Mouse (Mus musculus): Measurements from ENCODE around the gene Dpm2. TPM values are rescaled to one million over a fixed set of nuclear protein-coding genes. Genes with fewer than 3 reads are reported as not detected.

Dpm2 gene
- polyA plus RNA-seq, 1 experiment from 2014 or later, result 100 TPM

- peak overlapping the region; percentile 91 for H3K27ac ChIP-seq (replicated peaks; ENCODE audit: low read depth, low read length)
Measured at GRCm38 (mm10) chr2:32534061-32534732, 36.5 kb upstream of the Dpm2 start.

DNA sequence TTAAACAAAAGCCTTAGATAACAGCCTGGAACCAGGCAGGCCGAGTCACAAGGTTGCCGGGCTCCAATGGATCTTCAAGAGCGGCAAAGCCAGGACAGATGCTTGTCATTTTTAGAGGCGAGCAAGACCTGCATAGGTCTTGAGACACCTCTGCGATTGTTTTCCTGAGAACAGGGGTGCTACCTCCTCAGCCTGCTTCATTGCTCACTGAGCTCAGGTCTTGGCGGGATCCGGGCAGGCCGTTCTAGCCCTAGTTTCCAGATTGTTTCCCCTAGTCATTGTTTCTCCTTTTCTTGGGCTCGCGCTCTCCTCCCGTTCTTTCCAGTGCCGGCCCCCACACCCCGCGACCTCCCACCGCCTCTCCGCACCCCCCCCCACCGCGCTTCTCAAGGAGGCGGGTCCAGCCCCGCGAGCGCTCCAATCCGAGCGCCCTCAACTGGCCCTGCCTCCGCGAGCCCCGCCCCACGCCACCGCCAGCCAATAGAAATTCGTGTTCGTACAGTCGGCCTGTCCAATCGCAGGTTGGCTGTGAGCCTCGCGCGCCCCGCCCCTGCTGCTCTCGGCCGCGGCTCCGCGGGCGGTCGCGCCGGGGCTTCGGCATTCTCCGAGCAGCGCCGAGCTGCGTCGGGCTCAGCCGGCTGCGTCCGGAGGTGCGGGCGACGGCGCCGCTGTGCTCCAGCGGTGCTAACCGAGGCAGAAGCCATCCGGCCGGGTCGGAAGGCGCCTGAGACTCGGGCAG, 35.8 kb upstream of the Dpm2 start, which contains the start of gene Fam102a:
TSS of gene Fam102a (plus strand) at position 600 of the 739 bp plus-strand sequence.
- H3K36me3 ChIP-seq (replicated peaks; ENCODE audit: control insufficient read depth, insufficient read depth, low read depth, low read length), result no peaks in the 10 kb centered on the region
- 0% methylated on average over 61 of the region's 67 CpGs for WGBS
- peak; percentile 92 for ATAC-seq (replicated peaks; ENCODE audit: insufficient number of reproducible peaks, low FRiP score, low TSS enrichment, low read depth)
- peak within 1 kb of the TSS; percentile 80 for H3K4me2 ChIP-seq (ENCODE audit: low read depth, low read length)
- peak within 1 kb of the TSS; percentile 94 for H3K27ac ChIP-seq (replicated peaks; ENCODE audit: low read depth, low read length)
- peak within 1 kb of the TSS; percentile 88 for H3K9ac ChIP-seq (replicated peaks; ENCODE audit: low read length)
- H3K9me3 ChIP-seq (replicated peaks; ENCODE audit: control insufficient read depth, low read length), result no peaks in the 10 kb centered on the region
- peak; percentile 99 for DNase-seq (ENCODE audit: low spot score)
- peaks cover 15% of the 10 kb centered on the region for H3K4me1 ChIP-seq (ENCODE audit: control insufficient read depth, insufficient read depth, low read length)
- H3K27me3 ChIP-seq (ENCODE audit: control insufficient read depth, insufficient read depth, low read length), result no peaks in the 10 kb centered on the region
- peak within 1 kb of the TSS; percentile 95 for H3K4me3 ChIP-seq (ENCODE audit: low read depth, low read length)

More at GRCm38 (mm10) chr2:32534061-32534732, 36.5 kb upstream of the Dpm2 start:
- no peaks in the 10 kb centered on the region for H3K9me3 ChIP-seq (replicated peaks; ENCODE audit: control insufficient read depth, low read length)
- H3K27me3 ChIP-seq (ENCODE audit: control insufficient read depth, insufficient read depth, low read length), result no peaks in the 10 kb centered on the region
- H3K4me1 ChIP-seq (ENCODE audit: control insufficient read depth, insufficient read depth, low read length), result peaks cover 12% of the 10 kb centered on the region
- peak overlapping the region; percentile 80 for H3K4me2 ChIP-seq (ENCODE audit: low read depth, low read length)
- no peaks in the 10 kb centered on the region for H3K36me3 ChIP-seq (replicated peaks; ENCODE audit: control insufficient read depth, insufficient read depth, low read depth, low read length)
- 9% methylated on average over 13 of the region's 13 CpGs for WGBS
- H3K9ac ChIP-seq (replicated peaks; ENCODE audit: low read length), result peak overlapping the region; percentile 73
- ATAC-seq (replicated peaks; ENCODE audit: insufficient number of reproducible peaks, low FRiP score, low TSS enrichment, low read depth), result 0 out of 2 replicates have a peak, but pooled peaks have one; percentile 27
- DNase-seq (ENCODE audit: low spot score), result peak; percentile 76
- peak overlapping the region; percentile 95 for H3K4me3 ChIP-seq (ENCODE audit: low read depth, low read length)

- H3K4me2 ChIP-seq (ENCODE audit: low read depth, low read length), result peak overlapping the region; percentile 79
- WGBS, result under 1% methylated on average over 44 of the region's 56 CpGs
- H3K9ac ChIP-seq (replicated peaks; ENCODE audit: low read length), result peak overlapping the region; percentile 88
- H3K4me3 ChIP-seq (ENCODE audit: low read depth, low read length), result peak overlapping the region; percentile 95
- peak overlapping the region; percentile 94 for H3K27ac ChIP-seq (replicated peaks; ENCODE audit: low read depth, low read length)
- H3K27me3 ChIP-seq (ENCODE audit: control insufficient read depth, insufficient read depth, low read length), result no peaks in the 10 kb centered on the region
- H3K36me3 ChIP-seq (replicated peaks; ENCODE audit: control insufficient read depth, insufficient read depth, low read depth, low read length), result no peaks in the 10 kb centered on the region
- H3K4me1 ChIP-seq (ENCODE audit: control insufficient read depth, insufficient read depth, low read length), result peaks cover 15% of the 10 kb centered on the region
- ATAC-seq (replicated peaks; ENCODE audit: insufficient number of reproducible peaks, low FRiP score, low TSS enrichment, low read depth) (0 out of 2 replicates have a peak, but pooled peaks have one; percentile 0), DNase-seq (ENCODE audit: low spot score) (peak; percentile 47)
- H3K9me3 ChIP-seq (replicated peaks; ENCODE audit: control insufficient read depth, low read length), result no peaks in the 10 kb centered on the region
Measured at GRCm38 (mm10) chr2:32535501-32535991, 35.1 kb upstream of the Dpm2 start.

GRCm38 (mm10) chr2:32536086-32536633, 34.5 kb upstream of the Dpm2 start:
- H3K27ac ChIP-seq (replicated peaks; ENCODE audit: low read depth, low read length), result peak overlapping the region; percentile 22; the same call in 1 of the 2 replicates
- H3K4me1 ChIP-seq (ENCODE audit: control insufficient read depth, insufficient read depth, low read length), result peaks cover 15% of the 10 kb centered on the region
- no peaks in the 10 kb centered on the region for H3K36me3 ChIP-seq (replicated peaks; ENCODE audit: control insufficient read depth, insufficient read depth, low read depth, low read length)
- peak overlapping the region; percentile 88 for H3K9ac ChIP-seq (replicated peaks; ENCODE audit: low read length)
- no peak for DNase-seq (ENCODE audit: low spot score)
- H3K27me3 ChIP-seq (ENCODE audit: control insufficient read depth, insufficient read depth, low read length), result no peaks in the 10 kb centered on the region
- under 1% methylated on average over 14 of the region's 14 CpGs for WGBS
- peak overlapping the region; percentile 95 for H3K4me3 ChIP-seq (ENCODE audit: low read depth, low read length)
- H3K9me3 ChIP-seq (replicated peaks; ENCODE audit: control insufficient read depth, low read length), result no peaks in the 10 kb centered on the region
- ATAC-seq (replicated peaks; ENCODE audit: insufficient number of reproducible peaks, low FRiP score, low TSS enrichment, low read depth), result no peak
- peak overlapping the region; percentile 79 for H3K4me2 ChIP-seq (ENCODE audit: low read depth, low read length)

DNA sequence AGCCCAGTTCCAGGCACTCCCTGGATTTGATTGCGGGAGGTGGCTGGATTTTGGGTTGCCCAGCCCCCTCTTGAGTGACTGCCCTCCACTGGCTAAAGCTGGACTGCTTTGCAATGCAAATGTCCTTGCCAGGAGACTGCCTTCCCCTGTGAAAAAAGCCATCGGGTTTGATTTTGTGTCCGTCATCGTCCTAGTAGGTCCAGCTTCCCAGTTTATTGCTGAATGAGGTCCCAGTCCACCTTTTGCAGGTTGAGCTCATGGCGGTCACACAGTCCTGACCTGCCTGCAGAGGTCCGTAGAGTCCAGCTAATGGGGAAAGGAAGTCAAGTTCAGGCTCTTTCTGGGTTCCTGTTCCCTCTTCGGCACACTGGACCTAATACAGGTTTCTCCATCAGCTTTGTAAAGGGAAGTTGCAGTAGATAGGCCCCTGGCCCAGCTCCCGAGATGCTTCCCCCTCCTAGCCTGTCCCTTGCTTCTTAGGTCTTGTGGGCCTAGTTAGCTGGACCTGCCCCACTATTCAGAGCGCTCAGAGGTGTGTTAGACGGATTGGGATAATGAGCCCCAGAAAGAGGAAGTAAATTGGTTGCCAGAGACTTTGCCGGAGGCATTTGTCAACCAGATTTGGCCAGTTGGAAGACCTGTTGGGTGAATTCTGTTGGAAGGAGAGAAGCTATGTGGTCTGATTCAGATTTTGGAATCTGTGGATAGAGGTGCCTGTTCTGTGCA, 33.9 kb upstream of the Dpm2 start:
- Histone ChIP-seq H3K36me3 (replicated peaks; ENCODE audit: control insufficient read depth, insufficient read depth, low read depth, low read length) (no peaks in the 10 kb centered on the region), H3K9ac (replicated peaks; ENCODE audit: low read length) (peak overlapping the region; percentile 88), H3K9me3 (replicated peaks; ENCODE audit: control insufficient read depth, low read length) (no peaks in the 10 kb centered on the region), H3K4me3 (ENCODE audit: low read depth, low read length) (peak overlapping the region; percentile 95), H3K4me2 (ENCODE audit: low read depth, low read length) (peak overlapping the region; percentile 79), H3K27me3 (ENCODE audit: control insufficient read depth, insufficient read depth, low read length) (no peaks in the 10 kb centered on the region), H3K4me1 (ENCODE audit: control insufficient read depth, insufficient read depth, low read length) (peaks cover 15% of the 10 kb centered on the region), H3K27ac (replicated peaks; ENCODE audit: low read depth, low read length) (0 out of 2 replicates have a peak overlapping the region, but pooled peaks have one; percentile 22)
- no peak for ATAC-seq (replicated peaks; ENCODE audit: insufficient number of reproducible peaks, low FRiP score, low TSS enrichment, low read depth)
- peak; percentile 48 for DNase-seq (ENCODE audit: low spot score)
- 3% methylated on average over 11 of the region's 11 CpGs for WGBS

- peak; percentile 48 for DNase-seq (ENCODE audit: low spot score)
- 8% methylated on average over 9 of the region's 9 CpGs for WGBS
- Histone ChIP-seq H3K27ac (replicated peaks; ENCODE audit: low read depth, low read length) (no peak overlapping the region), H3K36me3 (replicated peaks; ENCODE audit: control insufficient read depth, insufficient read depth, low read depth, low read length) (no peaks in the 10 kb centered on the region), H3K9me3 (replicated peaks; ENCODE audit: control insufficient read depth, low read length) (no peaks in the 10 kb centered on the region), H3K4me3 (ENCODE audit: low read depth, low read length) (peak overlapping the region; percentile 95), H3K4me2 (ENCODE audit: low read depth, low read length) (peak overlapping the region; percentile 79), H3K4me1 (ENCODE audit: control insufficient read depth, insufficient read depth, low read length) (peaks cover 15% of the 10 kb centered on the region), H3K9ac (replicated peaks; ENCODE audit: low read length) (peak overlapping the region; percentile 88), H3K27me3 (ENCODE audit: control insufficient read depth, insufficient read depth, low read length) (no peaks in the 10 kb centered on the region)
- ATAC-seq (replicated peaks; ENCODE audit: insufficient number of reproducible peaks, low FRiP score, low TSS enrichment, low read depth), result no peak
Measured at GRCm38 (mm10) chr2:32537360-32537905, 33.2 kb upstream of the Dpm2 start.

GRCm38 (mm10) chr2:32537941-32538340, 32.7 kb upstream of the Dpm2 start:
- WGBS, result 69% methylated on average over 5 of the region's 5 CpGs
- H3K4me2 ChIP-seq (ENCODE audit: low read depth, low read length), result peak overlapping the region; percentile 79
- no peaks in the 10 kb centered on the region for H3K27me3 ChIP-seq (ENCODE audit: control insufficient read depth, insufficient read depth, low read length)
- H3K27ac ChIP-seq (replicated peaks; ENCODE audit: low read depth, low read length), result no peak overlapping the region
- peaks cover 15% of the 10 kb centered on the region for H3K4me1 ChIP-seq (ENCODE audit: control insufficient read depth, insufficient read depth, low read length)
- H3K9me3 ChIP-seq (replicated peaks; ENCODE audit: control insufficient read depth, low read length), result no peaks in the 10 kb centered on the region
- H3K9ac ChIP-seq (replicated peaks; ENCODE audit: low read length), result no peak overlapping the region; the same call in 1 of the 2 replicates
- no peak for DNase-seq (ENCODE audit: low spot score)
- no peaks in the 10 kb centered on the region for H3K36me3 ChIP-seq (replicated peaks; ENCODE audit: control insufficient read depth, insufficient read depth, low read depth, low read length)
- peak overlapping the region; percentile 95 for H3K4me3 ChIP-seq (ENCODE audit: low read depth, low read length)
- ATAC-seq (replicated peaks; ENCODE audit: insufficient number of reproducible peaks, low FRiP score, low TSS enrichment, low read depth), result no peak

Data from embryonic facial prominence, embryonic 11.5 days (tissue).